In genomic region chr6:113881561-113882243, GRCm38 (mm10) we compare ENCODE assay signal across 9 mouse cellular contexts.
DNase-seq lines count a peak whose midpoint lies in the region; ATAC-seq and TF ChIP-seq lines count a peak whose summit lies in the region.
"Had no signal": no experiment of that assay in that cellular context is flagged by ENCODE, and none has a peak within 500 bp of the region (broad histone marks: within the 10 kb centered on the region; RNA-seq: fewer than 3 reads in every experiment).

No protein-coding gene starts in this region.

- no peak for TF ChIP-seq CTCF in midbrain, postnatal 0 days (IDR thresholded peaks at IDR 0.05)

- no peaks in the 10 kb centered on the region for H3K36me3 ChIP-seq in midbrain, embryonic 14.5 days (ENCODE audit: control insufficient read depth, insufficient read depth, low read length)
- 0 out of 2 replicates have a peak, but pooled peaks cover 3% of the 10 kb centered on the region for H3K36me3 ChIP-seq in midbrain, postnatal 0 days (ENCODE audit: insufficient read depth, low read length)
- H3K36me3 ChIP-seq: liver, embryonic 13.5 days had no signal

- peak; percentile 3 for DNase-seq in gastrocnemius, adult 18-20 months (ENCODE audit: low spot score)
- DNase-seq in gastrocnemius, adult 8-10 months (ENCODE audit: low spot score in 2 of 2): no peak
- DNase-seq in midbrain, embryonic 14.5 days: peak; percentile 49
- no peak for DNase-seq in midbrain, postnatal 0 days (ENCODE audit: low spot score)
- DNase-seq in embryo, embryonic 9.5 days (ENCODE audit: extremely low spot score): peak; percentile 51
- DNase-seq in retina, postnatal 1 day: peak; percentile 56
- no peak for DNase-seq in layer of hippocampus, postnatal 10 days (ENCODE audit: low spot score in 2 of 2)
- no peak for DNase-seq in cerebellum, postnatal 4 days (ENCODE audit: low spot score in 2 of 2)
- DNase-seq: liver, embryonic 13.5 days had no signal

- no peak overlapping the region for H3K9ac ChIP-seq in midbrain, embryonic 14.5 days (replicated peaks; ENCODE audit: low read length)
- no peak overlapping the region for H3K9ac ChIP-seq in midbrain, postnatal 0 days (replicated peaks; ENCODE audit: low read length, poor library complexity, severe bottlenecking)
- H3K9ac ChIP-seq: liver, embryonic 13.5 days had no signal

- no peak overlapping the region for H3K4me2 ChIP-seq in midbrain, embryonic 14.5 days (ENCODE audit: low read length)
- H3K4me2 ChIP-seq in midbrain, postnatal 0 days (ENCODE audit: low read depth, low read length, poor library complexity, severe bottlenecking): no peak overlapping the region
- H3K4me2 ChIP-seq: liver, embryonic 13.5 days had no signal

- no peak overlapping the region for H3K27ac ChIP-seq in midbrain, embryonic 14.5 days (replicated peaks; ENCODE audit: low read depth, low read length)
- H3K27ac ChIP-seq in midbrain, postnatal 0 days (ENCODE audit: low read depth, low read length): no peak overlapping the region
- H3K27ac ChIP-seq: liver, embryonic 13.5 days had no signal

- H3K4me3 ChIP-seq in midbrain, embryonic 14.5 days (replicated peaks; ENCODE audit: low read depth, low read length): no peak overlapping the region
- no peak overlapping the region for H3K4me3 ChIP-seq in midbrain, postnatal 0 days (ENCODE audit: low read depth, low read length)
- H3K4me3 ChIP-seq: liver, embryonic 13.5 days had no signal

- ATAC-seq in midbrain, embryonic 14.5 days (ENCODE audit: low FRiP score, low TSS enrichment): no peak
- no peak for ATAC-seq in midbrain, postnatal 0 days (ENCODE audit: low FRiP score)

- no peaks in the 10 kb centered on the region for H3K4me1 ChIP-seq in midbrain, embryonic 14.5 days (ENCODE audit: control insufficient read depth, insufficient read depth, low read length)
- no peaks in the 10 kb centered on the region for H3K4me1 ChIP-seq in midbrain, postnatal 0 days (ENCODE audit: insufficient read depth, low read length)

- WGBS in midbrain, embryonic 14.5 days: 58% methylated on average over 10 of the region's 10 CpGs
- 56% methylated on average over 10 of the region's 10 CpGs for WGBS in midbrain, postnatal 0 days

- no peaks in the 10 kb centered on the region for H3K27me3 ChIP-seq in midbrain, embryonic 14.5 days (ENCODE audit: control insufficient read depth, insufficient read depth, low read length)
- H3K27me3 ChIP-seq in midbrain, postnatal 0 days (ENCODE audit: insufficient read depth, low read length): no peaks in the 10 kb centered on the region
- H3K27me3 ChIP-seq: liver, embryonic 13.5 days had no signal

- no peaks in the 10 kb centered on the region for H3K9me3 ChIP-seq in midbrain, embryonic 14.5 days (ENCODE audit: control insufficient read depth, low read length)
- H3K9me3 ChIP-seq in midbrain, postnatal 0 days (ENCODE audit: low read length): no peaks in the 10 kb centered on the region
- H3K9me3 ChIP-seq: liver, embryonic 13.5 days had no signal

Comparison
In these comparisons a context has a peak if more than half of its experiments do, and no peak if none do; other contexts are left out.
1. DNase-seq: peak in gastrocnemius, adult 18-20 months (single experiment), midbrain, embryonic 14.5 days (single experiment), embryo, embryonic 9.5 days (single experiment) and retina, postnatal 1 day (single experiment); none in gastrocnemius, adult 8-10 months (0 of 2), midbrain, postnatal 0 days (single experiment), layer of hippocampus, postnatal 10 days (0 of 2) and cerebellum, postnatal 4 days (0 of 2).